Mouse (Mus musculus): Measurements from ENCODE around the gene Sdk2.

Sdk2 gene

GRCm38 (mm10) chr11:113819001-113819400, 247.8 kb downstream of the Sdk2 start:
- DNase-seq, result no peak

- no peak for DNase-seq
These were observed 249.8 kb downstream of the Sdk2 start for GRCm38 (mm10) chr11:113816971-113817548.

DNA sequence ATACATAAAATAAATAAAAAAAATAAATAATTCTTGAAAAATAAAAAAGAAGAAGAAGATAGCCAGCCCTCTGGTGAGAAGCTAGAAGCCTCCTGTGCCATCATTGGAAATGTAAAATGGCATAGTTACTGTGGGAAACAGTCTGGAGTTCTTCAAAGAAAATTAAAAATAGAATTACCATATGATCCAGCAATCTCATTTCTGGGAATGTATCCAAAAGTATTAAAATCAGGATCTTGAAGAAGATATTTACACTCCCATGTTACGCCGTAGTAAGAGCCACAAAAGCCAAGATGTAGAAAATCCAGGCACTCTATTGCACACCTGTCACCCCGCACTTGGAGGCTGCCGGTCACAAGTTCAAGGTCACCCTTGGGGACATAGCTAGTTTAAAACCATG, 250.4 kb downstream of the Sdk2 start:
- no peak for DNase-seq

GRCm38 (mm10) chr11:113811546-113812339, 255.1 kb downstream of the Sdk2 start:
- no peak for DNase-seq

DNA sequence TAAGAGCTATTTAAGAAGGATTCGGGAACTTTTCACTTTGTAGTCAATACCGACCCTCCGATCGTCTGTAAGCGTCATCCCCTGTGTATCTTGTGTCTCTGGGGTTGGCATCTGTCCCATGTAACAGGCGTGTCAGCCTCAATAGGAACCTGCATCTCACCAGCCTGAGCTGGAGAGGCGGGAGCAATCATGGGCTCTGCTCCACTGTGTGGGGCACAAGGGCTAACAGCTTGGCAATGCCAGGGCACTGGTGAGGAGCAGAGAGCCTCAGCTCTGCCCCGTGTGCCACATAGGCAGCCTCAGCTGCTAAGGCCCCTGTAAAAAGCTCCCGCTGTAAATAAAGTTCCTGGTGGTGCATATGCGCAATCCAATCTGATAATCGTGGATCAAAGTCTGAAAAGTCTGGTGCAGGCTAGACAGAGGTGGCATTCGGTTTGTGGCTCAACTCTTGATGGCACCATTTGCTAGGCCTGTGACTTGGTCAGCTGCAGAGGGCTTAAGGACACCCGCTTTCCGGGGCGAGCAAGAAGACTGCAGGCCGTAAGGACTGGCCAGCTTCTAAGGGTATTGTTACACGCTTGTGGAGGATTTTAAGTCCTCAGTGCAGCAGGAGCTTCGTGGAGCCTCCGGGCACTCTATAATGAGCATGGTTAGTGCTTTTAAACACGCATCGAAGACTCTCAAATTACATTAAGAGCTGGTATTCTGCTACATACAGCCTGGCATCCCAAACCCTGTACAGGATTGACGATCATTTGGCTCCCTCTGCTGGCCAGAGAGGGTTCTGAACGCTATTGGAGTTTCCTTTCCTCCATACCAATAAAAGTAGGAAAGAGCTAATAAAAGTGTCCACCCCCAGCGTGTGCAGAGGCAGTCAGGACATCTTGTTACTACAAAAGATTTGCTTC, 256.0 kb downstream of the Sdk2 start:
- DNase-seq, result peak; percentile 68 to 78

GRCm38 (mm10) chr11:113807086-113807485, 259.8 kb downstream of the Sdk2 start:
- peak; percentile 80 to 88 for DNase-seq

DNA sequence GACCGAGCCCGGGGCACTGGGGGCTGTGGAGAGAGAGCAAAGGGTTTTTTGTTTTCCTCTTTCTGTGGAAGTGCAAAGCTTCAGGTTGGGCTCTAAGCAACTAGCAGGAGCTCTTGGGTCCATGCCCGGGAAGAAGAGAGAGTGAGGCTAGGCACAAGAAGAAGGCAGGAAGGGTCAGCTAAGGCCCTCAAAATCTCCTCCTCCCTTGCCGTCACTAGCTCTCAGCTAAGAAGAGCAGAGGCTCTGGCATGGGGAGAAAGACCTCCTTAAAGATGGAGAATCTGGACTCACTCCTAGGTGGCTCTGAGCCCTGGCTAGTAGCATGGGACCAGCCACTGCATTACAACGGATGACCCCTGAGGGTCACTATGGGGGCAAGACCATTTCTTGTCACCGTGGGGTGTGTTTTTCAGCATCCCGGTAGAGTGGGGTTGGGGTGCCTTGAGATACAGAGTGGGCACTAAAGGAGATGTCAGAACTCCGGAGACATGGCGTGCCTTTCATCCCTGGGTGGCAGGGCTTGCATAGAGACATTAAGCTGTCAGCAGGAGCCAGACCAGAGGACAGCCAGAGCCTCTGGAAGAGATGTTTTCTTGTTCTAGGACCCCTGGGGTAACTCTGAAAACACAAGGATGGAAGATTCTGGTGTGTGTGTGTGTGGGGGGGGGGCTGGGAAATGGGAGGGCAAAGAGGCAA, 260.3 kb downstream of the Sdk2 start:
- peak in 1 of 2 experiments; percentile 28 for DNase-seq

- peak in 1 of 2 experiments; percentile 12 for DNase-seq
These were observed 260.9 kb downstream of the Sdk2 start for GRCm38 (mm10) chr11:113805974-113806373.

- peak; percentile 29 to 32 for DNase-seq
These were observed 263.4 kb downstream of the Sdk2 start for GRCm38 (mm10) chr11:113803321-113803941.

DNA sequence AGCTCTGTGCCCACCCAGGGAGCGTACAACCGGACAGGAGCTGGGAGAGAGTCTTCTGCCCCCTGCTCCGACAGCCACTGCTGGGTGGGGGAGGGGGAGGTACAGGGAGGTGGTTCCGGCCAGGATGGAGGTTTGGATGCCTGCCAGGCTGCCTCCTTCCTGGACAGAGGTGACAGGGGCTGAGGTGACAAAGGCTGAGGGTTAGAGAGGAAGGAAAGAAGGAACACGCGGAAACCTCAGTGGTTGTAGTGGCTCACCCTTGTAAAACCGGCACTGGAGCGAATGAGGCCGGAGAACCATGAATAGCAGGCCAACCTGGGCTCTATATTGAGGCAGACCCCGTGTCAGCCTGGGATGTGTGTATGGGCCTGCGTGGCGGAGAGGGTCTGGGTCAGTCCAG, 264.4 kb downstream of the Sdk2 start:
- DNase-seq, result peak; percentile 27 to 48

GRCm38 (mm10) chr11:113800026-113800425, 266.8 kb downstream of the Sdk2 start:
- no peak for DNase-seq

- no peak for DNase-seq
These were observed 267.8 kb downstream of the Sdk2 start for GRCm38 (mm10) chr11:113799041-113799447.

GRCm38 (mm10) chr11:113798011-113798410, 268.8 kb downstream of the Sdk2 start:
- no peak for DNase-seq

DNA sequence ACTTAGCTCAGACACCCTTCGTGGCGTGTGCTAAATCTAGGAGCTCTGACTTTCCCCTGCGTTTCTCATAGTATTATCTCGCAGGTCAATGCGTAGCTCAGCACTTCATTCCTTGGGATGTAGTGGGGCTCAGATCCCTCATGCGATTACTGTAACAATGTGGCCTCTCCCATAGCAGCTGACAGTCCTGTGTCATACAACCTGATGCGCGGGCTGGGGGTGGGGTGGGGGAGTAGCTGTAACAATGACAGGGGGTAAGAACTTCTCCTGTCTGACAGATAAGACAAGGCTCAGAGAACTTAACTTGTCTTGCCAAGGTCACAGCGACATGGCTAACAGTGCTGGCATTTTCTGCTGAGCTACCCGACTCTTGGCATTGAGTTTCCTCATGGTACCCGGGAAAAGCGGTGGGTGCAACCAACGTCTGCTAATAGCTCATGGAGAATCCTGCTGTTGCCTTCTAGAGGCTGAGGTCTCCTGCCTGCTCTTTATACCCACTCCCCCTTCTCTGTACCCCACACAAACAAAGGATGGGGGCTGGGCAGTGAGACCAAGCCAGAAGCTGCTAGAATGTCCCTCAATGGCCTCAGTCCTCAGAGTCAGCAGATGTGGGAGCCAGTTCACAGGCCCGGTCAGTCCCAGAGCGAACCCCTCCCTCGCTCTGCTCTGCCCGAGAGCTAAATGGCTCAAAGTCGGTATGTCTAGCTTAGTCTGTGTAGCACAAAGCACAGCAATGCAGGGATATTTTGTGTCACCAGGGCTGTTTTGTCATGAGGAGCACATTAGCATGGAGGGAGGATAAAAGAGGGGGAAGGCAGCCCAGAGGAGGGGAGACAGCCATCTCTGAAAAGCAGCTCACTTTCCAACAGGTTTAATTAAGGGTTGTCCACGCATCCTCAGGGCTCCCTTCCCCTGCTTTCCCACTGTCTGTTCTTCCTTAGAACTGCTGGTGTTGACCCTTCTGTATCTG, 269.5 kb downstream of the Sdk2 start:
- no peak for DNase-seq

- DNase-seq, result no peak
These were observed 271.0 kb downstream of the Sdk2 start for GRCm38 (mm10) chr11:113795846-113796245.

DNA sequence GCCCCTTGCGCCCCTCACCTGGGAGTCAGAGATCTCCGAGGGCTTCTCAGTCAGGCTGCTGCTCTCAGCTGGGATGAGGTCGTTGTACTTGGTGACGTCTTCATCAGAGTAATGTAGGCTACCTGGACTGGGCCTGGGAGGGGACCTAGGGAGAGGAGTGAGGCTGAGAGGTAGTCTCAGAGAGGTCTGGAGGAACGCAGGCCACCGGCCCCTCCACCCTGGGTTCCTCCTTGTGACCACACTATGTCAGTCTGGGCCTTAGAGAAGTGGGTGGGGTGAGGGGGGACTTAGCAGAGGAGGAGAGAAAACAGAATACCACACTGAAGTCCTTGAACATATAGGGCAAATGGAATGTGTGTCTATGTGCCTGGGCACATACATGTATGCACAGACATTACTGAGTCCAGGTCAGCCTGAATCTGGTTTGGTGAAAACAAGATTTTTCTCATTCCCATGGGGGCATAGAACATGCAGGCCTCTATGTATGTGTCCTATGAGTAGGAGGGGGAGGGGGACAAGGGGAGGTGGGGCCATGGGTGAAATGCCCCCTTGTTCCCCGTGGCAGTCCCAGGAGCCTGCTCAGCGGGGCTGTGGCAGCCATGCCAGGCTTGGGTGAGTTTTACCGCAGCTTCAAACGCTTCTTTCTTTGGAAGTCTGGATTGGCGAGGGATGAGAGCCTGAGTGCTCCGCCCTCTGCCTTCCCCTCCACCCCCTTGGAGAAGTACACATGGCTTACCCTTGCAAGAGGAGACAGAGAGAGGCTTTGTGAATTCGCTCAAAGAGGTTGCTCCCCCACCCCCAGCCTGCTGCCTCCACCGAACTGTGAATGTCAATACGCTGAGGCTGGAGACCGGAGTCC, 275.3 kb downstream of the Sdk2 start:
- no peak for DNase-seq

DNA sequence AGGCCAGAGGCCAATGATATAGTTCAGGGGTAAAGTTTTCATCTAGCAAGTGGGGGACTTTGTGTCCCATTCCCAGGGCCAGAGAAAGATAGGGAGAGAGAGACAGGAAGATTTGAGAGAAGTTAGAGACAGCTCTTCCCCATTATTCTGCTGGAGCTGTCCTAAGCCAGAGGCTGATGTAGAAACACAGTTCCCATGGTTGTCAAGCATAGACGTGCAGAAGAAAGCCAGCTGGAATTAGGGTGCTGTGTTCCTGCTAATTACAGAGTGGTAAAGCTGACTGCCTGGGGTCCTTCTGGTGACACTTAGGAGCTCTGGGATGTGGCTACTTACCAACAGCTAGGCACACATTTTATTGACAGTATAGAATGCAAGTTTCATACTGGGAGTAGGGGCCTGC, 277.7 kb downstream of the Sdk2 start:
- DNase-seq, result no peak

DNA sequence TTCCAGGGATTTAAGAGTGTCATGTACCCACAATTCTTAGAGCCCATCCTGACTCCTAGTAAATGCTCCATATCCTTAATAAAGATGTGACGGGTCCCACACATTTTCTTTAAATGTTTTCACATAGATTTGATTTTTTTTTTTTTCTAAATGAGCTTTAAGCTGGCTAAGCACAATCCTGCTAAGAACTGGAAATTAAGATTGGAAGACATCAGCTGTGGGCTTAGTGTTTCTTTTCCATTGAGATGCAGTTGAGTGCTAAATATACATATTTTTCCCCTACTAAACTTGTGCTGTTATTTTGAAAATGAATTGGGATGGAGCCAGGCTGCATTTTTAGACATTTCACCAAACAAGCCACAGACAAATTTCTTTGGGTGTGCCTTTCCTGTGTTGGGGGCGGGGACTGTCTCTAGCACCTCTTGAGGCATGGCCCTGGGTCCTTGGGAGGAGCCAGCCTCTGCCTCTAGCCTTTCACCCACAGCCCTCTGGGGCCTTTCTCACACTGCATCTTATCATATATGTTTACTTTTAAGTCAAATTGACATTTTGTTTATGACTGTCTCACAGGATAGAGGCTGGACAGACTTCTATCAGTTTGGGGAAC, 278.6 kb downstream of the Sdk2 start:
- DNase-seq, result peak; percentile 54 to 67

- no peak for DNase-seq
These were observed 279.2 kb downstream of the Sdk2 start for GRCm38 (mm10) chr11:113787432-113788182.
